Mouse (Mus musculus): Measurements from ENCODE around the gene D10Jhu81e.

- peak; percentile 66 for TF ChIP-seq CTCF (IDR thresholded peaks at IDR 0.05; ENCODE audit: low read depth)
- TF ChIP-seq EP300 (IDR thresholded peaks at IDR 0.05; ENCODE audit: low read depth) = no peak
These were observed 41.7 kb upstream of the D10Jhu81e start for GRCm38 (mm10) chr10:78211311-78211710.
